Mouse (Mus musculus): Measurements from ENCODE around the gene Zscan10.

Zscan10 gene

GRCm38 (mm10) chr17:23651363-23651762, 50.7 kb downstream of the Zscan10 start:
- no peak for DNase-seq (ENCODE audit: low spot score in 2 of 2)

GRCm38 (mm10) chr17:23653324-23653723, 52.7 kb downstream of the Zscan10 start:
- DNase-seq (ENCODE audit: low spot score in 2 of 2), result no peak

- no peak for DNase-seq (ENCODE audit: low spot score in 2 of 2)
Measured at GRCm38 (mm10) chr17:23654001-23654400, 53.3 kb downstream of the Zscan10 start.

- no peak for DNase-seq (ENCODE audit: low spot score in 2 of 2)
Measured at GRCm38 (mm10) chr17:23654410-23654809, 53.8 kb downstream of the Zscan10 start.

- DNase-seq (ENCODE audit: low spot score in 2 of 2), result no peak
Measured at GRCm38 (mm10) chr17:23658450-23658849, 57.8 kb downstream of the Zscan10 start.

- DNase-seq (ENCODE audit: low spot score in 2 of 2), result no peak
Measured at GRCm38 (mm10) chr17:23660117-23660875, 59.6 kb downstream of the Zscan10 start, which contains the start of gene Bicdl2. Gene Bicdl2, plus strand, starts transcription at chr17:23660506.
